8 mouse cellular contexts compared by ENCODE assay signal in the genomic region with DNA sequence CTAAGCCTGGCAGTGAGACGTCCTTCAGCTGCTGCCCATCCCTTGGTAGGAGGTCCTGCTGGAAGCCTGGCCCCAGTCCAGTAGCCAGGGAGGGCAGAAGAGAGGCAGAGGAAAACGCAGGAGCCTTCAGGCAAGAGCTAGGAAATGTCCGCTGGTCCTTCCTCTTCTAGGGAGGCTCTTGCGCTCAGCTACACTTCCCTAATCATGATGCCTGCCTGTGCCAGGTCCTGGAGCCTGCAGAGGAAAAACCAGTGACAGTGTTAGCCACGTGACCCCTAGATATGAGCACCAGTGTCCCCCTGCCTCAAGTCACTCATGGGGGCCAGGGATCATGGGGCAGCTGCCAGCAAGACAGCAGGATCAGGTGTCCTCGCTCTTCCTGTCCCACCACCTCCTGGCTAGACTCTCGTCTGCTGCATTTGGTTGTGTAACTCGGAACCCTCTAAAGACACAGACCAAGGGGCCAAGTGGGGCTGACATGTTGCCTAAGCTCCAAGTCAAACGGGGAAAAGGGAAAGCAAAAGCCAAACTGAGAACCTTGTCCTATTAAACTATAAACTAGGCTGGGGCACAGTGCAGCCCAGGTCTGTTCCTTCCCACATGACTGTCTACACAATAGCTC. TPM values are rescaled to one million over a fixed set of nuclear protein-coding genes. Genes with fewer than 3 reads are reported as not detected.
DNase-seq lines count a peak whose midpoint lies in the region; ATAC-seq and TF ChIP-seq lines count a peak whose summit lies in the region.

No protein-coding gene starts in this region.

- peaks cover 12% of the 10 kb centered on the region for H3K36me3 ChIP-seq in hindbrain, embryonic 15.5 days
- H3K36me3 ChIP-seq in hindbrain, embryonic 14.5 days (replicated peaks; ENCODE audit: control insufficient read depth, insufficient read depth) = peaks cover 27% of the 10 kb centered on the region
- peaks cover 20% of the 10 kb centered on the region for H3K36me3 ChIP-seq in heart, embryonic 16.5 days (ENCODE audit: control insufficient read depth, insufficient read depth)
- peaks cover 42% of the 10 kb centered on the region for H3K36me3 ChIP-seq in limb, embryonic 15.5 days
- H3K36me3 ChIP-seq in small intestine, adult 2 months (ENCODE audit: control insufficient read depth, insufficient read depth, low read length) = peaks cover 32% of the 10 kb centered on the region

- H3K27me3 ChIP-seq in hindbrain, embryonic 15.5 days = no peaks in the 10 kb centered on the region
- no peaks in the 10 kb centered on the region for H3K27me3 ChIP-seq in hindbrain, embryonic 14.5 days (ENCODE audit: control insufficient read depth, insufficient read depth, low read length)
- H3K27me3 ChIP-seq in heart, embryonic 16.5 days (ENCODE audit: control insufficient read depth, insufficient read depth, low read length) = no peaks in the 10 kb centered on the region
- H3K27me3 ChIP-seq in limb, embryonic 15.5 days = no peaks in the 10 kb centered on the region
- H3K27me3 ChIP-seq in small intestine, adult 2 months (ENCODE audit: control insufficient read depth, insufficient read depth, low read length) = no peaks in the 10 kb centered on the region

- WGBS in hindbrain, embryonic 15.5 days = 80% methylated on average over 9 of the region's 9 CpGs
- 84% methylated on average over 9 of the region's 9 CpGs for WGBS in hindbrain, embryonic 14.5 days
- 54% methylated on average over 9 of the region's 9 CpGs for WGBS in heart, embryonic 16.5 days
- 66% methylated on average over 9 of the region's 9 CpGs for WGBS in limb, embryonic 15.5 days
- WGBS in small intestine, adult 2 months = 23% methylated on average over 9 of the region's 9 CpGs

- H3K27ac ChIP-seq in hindbrain, embryonic 15.5 days (replicated peaks) = 0 out of 2 replicates have a peak overlapping the region, but pooled peaks have one; percentile 3
- no peak overlapping the region for H3K27ac ChIP-seq in hindbrain, embryonic 14.5 days
- peak overlapping the region; percentile 94 for H3K27ac ChIP-seq in heart, embryonic 16.5 days (ENCODE audit: low read length)
- H3K27ac ChIP-seq in limb, embryonic 15.5 days = peak overlapping the region; percentile 92
- peak overlapping the region; percentile 97 for H3K27ac ChIP-seq in small intestine, adult 2 months (ENCODE audit: insufficient read depth, low read depth, low read length)

- peaks cover 53% of the 10 kb centered on the region for H3K4me1 ChIP-seq in hindbrain, embryonic 15.5 days (replicated peaks)
- peaks cover 33% of the 10 kb centered on the region for H3K4me1 ChIP-seq in hindbrain, embryonic 14.5 days (replicated peaks; ENCODE audit: control insufficient read depth, insufficient read depth, low read length)
- H3K4me1 ChIP-seq in heart, embryonic 16.5 days (ENCODE audit: control insufficient read depth, insufficient read depth, low read length) = peaks cover 56% of the 10 kb centered on the region
- H3K4me1 ChIP-seq in limb, embryonic 15.5 days = peaks cover 66% of the 10 kb centered on the region
- peaks cover 58% of the 10 kb centered on the region for H3K4me1 ChIP-seq in small intestine, adult 2 months (ENCODE audit: control insufficient read depth, insufficient read depth, insufficient read length, low read length)

- no peak overlapping the region for H3K9ac ChIP-seq in hindbrain, embryonic 15.5 days
- H3K9ac ChIP-seq in hindbrain, embryonic 14.5 days = no peak overlapping the region
- 0 out of 2 replicates have a peak overlapping the region, but pooled peaks have one; percentile 4 for H3K9ac ChIP-seq in heart, embryonic 16.5 days (ENCODE audit: low read length)
- H3K9ac ChIP-seq in limb, embryonic 15.5 days = no peak overlapping the region

- TF ChIP-seq POLR2A in small intestine, adult 2 months (IDR thresholded peaks at IDR 0.05; ENCODE audit: low read depth, low read length) = no peak

- DNase-seq in hindbrain, embryonic 14.5 days (ENCODE audit: low spot score) = no peak
- peak; percentile 86 to 87 for DNase-seq in adrenal gland, postnatal 36 days
- no peak for DNase-seq in thymus, postnatal 25 days
- DNase-seq in gastrocnemius, postnatal 25 days = no peak

- no peak overlapping the region for H3K4me2 ChIP-seq in hindbrain, embryonic 15.5 days
- H3K4me2 ChIP-seq in hindbrain, embryonic 14.5 days (replicated peaks) = no peak overlapping the region
- H3K4me2 ChIP-seq in heart, embryonic 16.5 days (ENCODE audit: low read depth, low read length) = no peak overlapping the region; the same call in 1 of the 2 replicates
- H3K4me2 ChIP-seq in limb, embryonic 15.5 days = peak overlapping the region; percentile 64; the same call in 1 of the 2 replicates

- TF ChIP-seq CTCF in small intestine, adult 2 months (IDR thresholded peaks at IDR 0.05; ENCODE audit: extremely low read depth, insufficient read length, insufficient replicate concordance, low read depth, low read length) = no peak

- no peak for ATAC-seq in hindbrain, embryonic 15.5 days (ENCODE audit: low FRiP score, low read depth)
- ATAC-seq in hindbrain, embryonic 14.5 days (ENCODE audit: low FRiP score) = no peak
- no peak for ATAC-seq in heart, embryonic 16.5 days (replicated peaks; ENCODE audit: extremely low read depth, insufficient read depth, low FRiP score)
- ATAC-seq in limb, embryonic 15.5 days (ENCODE audit: insufficient number of reproducible peaks, low FRiP score, low TSS enrichment, low read depth) = no peak

- H3K4me3 ChIP-seq in hindbrain, embryonic 15.5 days = no peak overlapping the region
- H3K4me3 ChIP-seq in hindbrain, embryonic 14.5 days (replicated peaks; ENCODE audit: low read length) = no peak overlapping the region
- H3K4me3 ChIP-seq in heart, embryonic 16.5 days (ENCODE audit: low read length) = no peak overlapping the region
- H3K4me3 ChIP-seq in limb, embryonic 15.5 days = no peak overlapping the region
- H3K4me3 ChIP-seq in small intestine, adult 2 months (ENCODE audit: low read depth, low read length) = peak overlapping the region; percentile 18

- no peaks in the 10 kb centered on the region for H3K9me3 ChIP-seq in hindbrain, embryonic 15.5 days
- no peaks in the 10 kb centered on the region for H3K9me3 ChIP-seq in hindbrain, embryonic 14.5 days (ENCODE audit: control insufficient read depth, low read length)
- H3K9me3 ChIP-seq in heart, embryonic 16.5 days (replicated peaks; ENCODE audit: control insufficient read depth, low read length) = no peaks in the 10 kb centered on the region
- no peaks in the 10 kb centered on the region for H3K9me3 ChIP-seq in limb, embryonic 15.5 days

RNA-seq across cellular contexts. Expression of gene Pnma1, which starts 26.0 kb away (rescaled TPM):
- 4.0 and 4.5 TPM in 2 replicates for polyA plus RNA-seq in hindbrain, embryonic 15.5 days (2015; fragmentation: Nextera tagmentation; extraction: Ambion mirVana)
- polyA plus RNA-seq in hindbrain, embryonic 14.5 days (2014; fragmentation: Nextera tagmentation; extraction: Ambion mirVana) = 3.2 and 4.1 TPM in 2 replicates
- total RNA-seq in adrenal gland, postnatal 36 days (2021) = under 1 TPM; 0.23 to 0.26 TPM
- 0.59 and 0.60 TPM in 2 replicates for polyA plus RNA-seq in heart, embryonic 16.5 days (2015; fragmentation: Nextera tagmentation; extraction: Ambion mirVana)
- 0.78 and 0.93 TPM in 2 replicates for polyA plus RNA-seq in limb, embryonic 15.5 days (2015; fragmentation: Nextera tagmentation; extraction: Ambion mirVana)
- polyA plus RNA-seq in small intestine, adult 2 months (2012; rRNA removed) = 0.10 and 0.33 TPM in 2 replicates
- under 1 TPM; 0.10 to 0.24 TPM for total RNA-seq in gastrocnemius, postnatal 25 days (2021)

RNA-seq across cellular contexts. Expression of gene Elmsan1, which starts 44.4 kb away (rescaled TPM):
- polyA plus RNA-seq in hindbrain, embryonic 15.5 days (2015; fragmentation: Nextera tagmentation; extraction: Ambion mirVana) = 4.5 and 4.9 TPM in 2 replicates
- 4.4 and 4.8 TPM in 2 replicates for polyA plus RNA-seq in hindbrain, embryonic 14.5 days (2014; fragmentation: Nextera tagmentation; extraction: Ambion mirVana)
- total RNA-seq in adrenal gland, postnatal 36 days (2021) = 10 to 100 TPM; 18.1 to 23.8 TPM
- 7.1 and 7.5 TPM in 2 replicates for polyA plus RNA-seq in heart, embryonic 16.5 days (2015; fragmentation: Nextera tagmentation; extraction: Ambion mirVana)
- 13.2 and 13.8 TPM in 2 replicates for polyA plus RNA-seq in limb, embryonic 15.5 days (2015; fragmentation: Nextera tagmentation; extraction: Ambion mirVana)
- 8.9 and 25.9 TPM in 2 replicates for polyA plus RNA-seq in small intestine, adult 2 months (2012; rRNA removed)
- total RNA-seq in gastrocnemius, postnatal 25 days (2021) = 1 to 10 TPM; 8.0 to 9.9 TPM

Comparison
In these comparisons a context has a peak if more than half of its experiments do, and no peak if none do; other contexts are left out.
1. DNase-seq: peak in adrenal gland, postnatal 36 days (2 of 2); none in hindbrain, embryonic 14.5 days (single experiment), thymus, postnatal 25 days (single experiment) and gastrocnemius, postnatal 25 days (single experiment).